Mouse (Mus musculus): ENCODE data around the gene Mllt6. TPM values are rescaled to one million over a fixed set of nuclear protein-coding genes. Genes with fewer than 3 reads are reported as not detected.
"Not testable (repeated sequence)": the region's sequence is repeated elsewhere in the genome, so short reads cannot be mapped to it uniquely, and the experiment has no call there.

Mllt6 gene
- polyA plus RNA-seq, 1 experiment = 48.7 TPM

GRCm38 (mm10) chr11:97698741-97699611 lies 35.8 kb downstream of the Mllt6 start:
- no peak for TF ChIP-seq CTCF (IDR thresholded peaks at IDR 0.05; ENCODE audit: low read depth, low read length)
- TF ChIP-seq POLR2A (IDR thresholded peaks at IDR 0.05; ENCODE audit: borderline replicate concordance, low read depth, low read length) = no peak
- peak overlapping the region; percentile 64 for H3K4me3 ChIP-seq (ENCODE audit: insufficient read depth, low read length)
- peaks cover 18% of the 10 kb centered on the region for H3K4me1 ChIP-seq (ENCODE audit: control insufficient read depth, insufficient read depth, low read length)
- no peak overlapping the region for H3K27ac ChIP-seq (ENCODE audit: insufficient read depth, low read depth, low read length)

GRCm38 (mm10) chr11:97699626-97700002 lies 36.4 kb downstream of the Mllt6 start:
- H3K27ac ChIP-seq (ENCODE audit: insufficient read depth, low read depth, low read length) = peak overlapping the region; percentile 32
- H3K4me1 ChIP-seq (ENCODE audit: control insufficient read depth, insufficient read depth, low read length) = peaks cover 22% of the 10 kb centered on the region
- peak overlapping the region; percentile 64 for H3K4me3 ChIP-seq (ENCODE audit: insufficient read depth, low read length)
- TF ChIP-seq CTCF (IDR thresholded peaks at IDR 0.05; ENCODE audit: low read depth, low read length) = no peak
- TF ChIP-seq POLR2A (IDR thresholded peaks at IDR 0.05; ENCODE audit: borderline replicate concordance, low read depth, low read length) = no peak

- Histone ChIP-seq H3K27ac (ENCODE audit: insufficient read depth, low read depth, low read length) (peak within 1 kb of the TSS; percentile 32), H3K4me1 (ENCODE audit: control insufficient read depth, insufficient read depth, low read length) (peaks cover 25% of the 10 kb centered on the region), H3K4me3 (ENCODE audit: insufficient read depth, low read length) (peak within 1 kb of the TSS; percentile 64)
- TF ChIP-seq POLR2A (IDR thresholded peaks at IDR 0.05; ENCODE audit: borderline replicate concordance, low read depth, low read length) = 0 out of 2 replicates have a peak, but pooled peaks have one; percentile 3
- no peak for TF ChIP-seq CTCF (IDR thresholded peaks at IDR 0.05; ENCODE audit: low read depth, low read length)
Observed at GRCm38 (mm10) chr11:97700003-97700745, 37.0 kb downstream of the Mllt6 start, which contains the start of gene Pcgf2. TSS of gene Pcgf2 (minus strand) at chr11:97700497.

- TF ChIP-seq POLR2A (IDR thresholded peaks at IDR 0.05; ENCODE audit: borderline replicate concordance, low read depth, low read length) = no peak
- no peak for TF ChIP-seq CTCF (IDR thresholded peaks at IDR 0.05; ENCODE audit: low read depth, low read length)
- H3K4me3 ChIP-seq (ENCODE audit: insufficient read depth, low read length) = peak overlapping the region; percentile 64
- no peak overlapping the region; the same call in 1 of the 2 replicates for H3K27ac ChIP-seq (ENCODE audit: insufficient read depth, low read depth, low read length)
- H3K4me1 ChIP-seq (ENCODE audit: control insufficient read depth, insufficient read depth, low read length) = peaks cover 25% of the 10 kb centered on the region
Observed at GRCm38 (mm10) chr11:97700746-97701580, 37.7 kb downstream of the Mllt6 start.

DNA sequence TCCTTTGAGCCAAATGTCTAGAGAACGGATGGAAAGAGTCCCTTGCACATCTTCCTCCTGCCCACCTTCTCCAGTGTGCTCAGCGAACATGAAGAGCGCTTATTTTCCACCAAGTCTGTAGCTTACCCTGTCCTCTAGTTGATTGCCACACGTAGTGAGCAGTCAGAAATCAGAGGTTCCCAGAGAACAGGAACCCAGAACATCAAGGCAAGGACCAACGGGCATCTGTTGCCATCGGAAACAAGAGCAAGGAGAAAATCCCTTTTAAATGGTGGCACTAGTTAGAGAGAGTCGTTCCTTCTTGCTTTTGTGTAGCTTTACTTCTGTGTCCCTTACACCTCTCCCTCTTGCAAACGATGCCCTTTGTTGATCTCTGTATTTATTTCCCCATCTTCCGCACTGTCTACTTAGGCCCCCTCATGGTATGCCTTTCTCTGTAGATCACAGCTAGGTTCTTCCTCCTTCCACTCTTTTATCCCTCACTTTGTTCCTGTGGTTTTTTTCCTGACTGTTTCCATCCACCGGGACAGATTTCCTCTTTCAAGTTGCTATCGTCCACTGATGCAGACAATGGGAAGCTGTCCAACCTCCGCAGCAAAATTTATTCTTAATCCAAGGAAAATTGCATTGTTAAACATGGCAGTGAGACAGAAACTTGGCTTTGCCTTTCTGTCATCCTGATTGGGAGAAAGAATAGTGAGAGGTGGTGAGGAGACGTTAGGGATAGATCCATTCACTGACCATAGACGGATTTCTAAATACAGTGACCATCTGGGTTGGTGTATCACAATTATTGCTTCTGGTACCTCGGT lies 38.6 kb downstream of the Mllt6 start:
- H3K4me1 ChIP-seq (ENCODE audit: control insufficient read depth, insufficient read depth, low read length) = peaks cover 25% of the 10 kb centered on the region
- H3K27ac ChIP-seq (ENCODE audit: insufficient read depth, low read depth, low read length) = no peak overlapping the region
- H3K4me3 ChIP-seq (ENCODE audit: insufficient read depth, low read length) = peak overlapping the region; percentile 19; the same call in 1 of the 2 replicates
- TF ChIP-seq CTCF (IDR thresholded peaks at IDR 0.05; ENCODE audit: low read depth, low read length) (no peak), POLR2A (IDR thresholded peaks at IDR 0.05; ENCODE audit: borderline replicate concordance, low read depth, low read length) (no peak)

- peak overlapping the region; percentile 42 for H3K27ac ChIP-seq (ENCODE audit: insufficient read depth, low read depth, low read length)
- peaks cover 25% of the 10 kb centered on the region for H3K4me1 ChIP-seq (ENCODE audit: control insufficient read depth, insufficient read depth, low read length)
- H3K4me3 ChIP-seq (ENCODE audit: insufficient read depth, low read length) = peak overlapping the region; percentile 69
- TF ChIP-seq POLR2A (IDR thresholded peaks at IDR 0.05; ENCODE audit: borderline replicate concordance, low read depth, low read length) (no peak), CTCF (IDR thresholded peaks at IDR 0.05; ENCODE audit: low read depth, low read length) (no peak)
Observed at GRCm38 (mm10) chr11:97702393-97702745, 39.2 kb downstream of the Mllt6 start.

GRCm38 (mm10) chr11:97703039-97703826 lies 40.0 kb downstream of the Mllt6 start, which contains the start of gene Psmb3:
TSS of gene Psmb3 (plus strand) at chr11:97703399.
- peaks cover 22% of the 10 kb centered on the region for H3K4me1 ChIP-seq (ENCODE audit: control insufficient read depth, insufficient read depth, low read length)
- peak within 1 kb of the TSS; percentile 86 for H3K4me3 ChIP-seq (ENCODE audit: insufficient read depth, low read length)
- TF ChIP-seq POLR2A (IDR thresholded peaks at IDR 0.05; ENCODE audit: borderline replicate concordance, low read depth, low read length) (0 out of 2 replicates have a peak, but pooled peaks have one; percentile 73), CTCF (IDR thresholded peaks at IDR 0.05; ENCODE audit: low read depth, low read length) (no peak)
- peak within 1 kb of the TSS; percentile 53 for H3K27ac ChIP-seq (ENCODE audit: insufficient read depth, low read depth, low read length)

DNA sequence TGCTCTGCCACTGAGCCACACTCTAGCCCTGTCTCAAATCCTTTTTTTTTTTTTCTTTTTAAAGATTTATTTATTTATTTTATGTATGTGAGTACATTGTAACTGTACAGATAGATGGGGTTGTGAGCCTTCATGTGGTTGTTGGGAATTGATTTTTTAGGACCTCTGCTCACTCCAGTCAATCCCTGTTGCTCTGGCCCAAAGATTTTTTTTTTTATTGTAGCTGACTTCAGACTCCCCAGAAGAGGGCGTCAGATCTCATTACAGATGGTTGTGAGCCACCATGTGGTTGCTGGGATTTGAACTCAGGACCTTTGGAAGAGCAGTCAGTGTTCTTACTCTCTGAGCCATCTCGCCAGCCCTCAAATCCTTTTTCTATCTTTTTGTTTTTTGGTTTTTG lies 46.9 kb downstream of the Mllt6 start:
- not testable (repeated sequence) for H3K27ac ChIP-seq (ENCODE audit: insufficient read depth, low read depth, low read length); H3K4me1 ChIP-seq (ENCODE audit: control insufficient read depth, insufficient read depth, low read length); H3K4me3 ChIP-seq (ENCODE audit: insufficient read depth, low read length)
